Mouse (Mus musculus) brain, embryonic 14.5 days (tissue): ENCODE results near the gene Phkg1.

Experiments used
- CTCF ChIP-seq: fragments of 200-500 bp; IDR thresholded peaks from 2 replicates; pipeline ENCODE4 v1.5.1; 2012; ENCODE audit warnings: inconsistent platforms, mild to moderate bottlenecking, moderate library complexity, borderline replicate concordance; ENCODE audit not compliant: insufficient read depth, insufficient read length; ENCODE audit errors: extremely low read depth
- POLR2A ChIP-seq: fragments of 200-500 bp; IDR thresholded peaks from 2 replicates; pipeline ENCODE4 v1.6.1; 2012; ENCODE audit warnings: mild to moderate bottlenecking, inconsistent platforms, borderline replicate concordance; ENCODE audit not compliant: poor library complexity, insufficient read depth, insufficient read length, severe bottlenecking; ENCODE audit errors: extremely low read depth

DNA sequence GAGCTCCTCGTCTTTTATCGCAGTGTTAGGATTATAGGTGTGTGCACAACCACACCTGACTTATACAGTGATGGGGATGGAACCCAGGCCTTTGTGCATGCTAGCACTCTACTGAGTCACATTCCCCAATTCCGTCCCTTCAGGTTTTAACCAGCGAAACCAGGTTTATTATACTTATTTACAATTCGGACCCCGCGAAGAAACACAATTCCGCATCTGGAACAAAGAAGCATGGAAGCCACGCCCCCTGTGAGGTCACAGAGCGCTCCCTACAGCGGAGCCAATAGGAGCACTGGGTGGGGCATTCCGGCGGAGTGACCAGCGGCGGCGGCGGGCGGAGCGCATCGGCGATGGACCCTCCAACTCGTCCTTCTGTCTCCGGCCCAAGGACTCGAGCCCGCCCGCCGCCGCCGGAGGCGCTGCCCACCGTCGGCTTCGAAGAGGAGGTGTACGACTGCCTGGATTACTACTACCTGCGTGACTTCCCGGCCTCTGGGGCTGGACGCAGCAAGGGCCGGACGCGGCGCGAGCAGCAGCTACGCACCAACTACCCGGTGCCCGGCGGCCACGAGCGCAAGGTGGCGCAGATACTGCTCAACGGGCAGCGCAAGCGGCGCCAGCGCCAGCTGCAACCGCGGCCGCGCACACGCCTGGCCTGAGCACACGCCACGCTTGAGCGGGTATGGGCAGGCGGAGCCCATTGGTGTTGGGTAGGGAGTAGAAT lies 10.1 kb upstream of the Phkg1 start, which contains the start of gene Nupr1l:
- TF ChIP-seq CTCF (peak; percentile 22; the same call in 1 of the 2 replicates), POLR2A (peak; percentile 80; the same call in 1 of the 2 replicates)
